Mouse (Mus musculus): ENCODE measurements around the gene Lrp10. TPM values are rescaled to one million over a fixed set of nuclear protein-coding genes. Genes with fewer than 3 reads are reported as not detected.
A peak's percentile ranks its signal among the peaks of the same experiment; 100 is the strongest.

Lrp10 gene
- 10 to 100 TPM; 26.4 to 29.6 TPM for total RNA-seq (2021)

- DNase-seq, result peak; percentile 84 to 85
Observed at GRCm38 (mm10) chr14:54463959-54464292, at the start of gene Lrp10. Gene Lrp10 (plus strand): TSS chr14:54464137.

- no peak for DNase-seq
Observed at GRCm38 (mm10) chr14:54415241-54416020, 48.5 kb upstream of the Lrp10 start.

GRCm38 (mm10) chr14:54416229-54416775, 47.6 kb upstream of the Lrp10 start:
- no peak for DNase-seq

GRCm38 (mm10) chr14:54416830-54417229, 47.1 kb upstream of the Lrp10 start:
- no peak for DNase-seq

GRCm38 (mm10) chr14:54417623-54418081, 46.3 kb upstream of the Lrp10 start, which contains the start of gene Slc7a7:
Gene Slc7a7 (minus strand): TSS chr14:54417780.
- DNase-seq, result no peak

- no peak for DNase-seq
Observed at GRCm38 (mm10) chr14:54421014-54421413, 42.9 kb upstream of the Lrp10 start.

- DNase-seq, result no peak
Observed at GRCm38 (mm10) chr14:54423406-54423805, 40.5 kb upstream of the Lrp10 start.

- no peak for DNase-seq
Observed at GRCm38 (mm10) chr14:54424634-54425033, 39.3 kb upstream of the Lrp10 start.

- no peak for DNase-seq
Observed at GRCm38 (mm10) chr14:54425540-54425939, 38.4 kb upstream of the Lrp10 start.

GRCm38 (mm10) chr14:54426003-54426688, 37.8 kb upstream of the Lrp10 start:
- DNase-seq, result no peak

- peak; percentile 90 to 93 for DNase-seq
Observed at GRCm38 (mm10) chr14:54426689-54427398, 37.1 kb upstream of the Lrp10 start, which contains the start of gene Mrpl52. Gene Mrpl52 (plus strand): TSS chr14:54426909.

- no peak for DNase-seq
Observed at GRCm38 (mm10) chr14:54427696-54428095, 36.2 kb upstream of the Lrp10 start.

GRCm38 (mm10) chr14:54428421-54428820, 35.5 kb upstream of the Lrp10 start:
- DNase-seq, result no peak

- DNase-seq, result no peak
Observed at GRCm38 (mm10) chr14:54429332-54430093, 34.4 kb upstream of the Lrp10 start.

GRCm38 (mm10) chr14:54430406-54431145, 33.4 kb upstream of the Lrp10 start:
- DNase-seq, result no peak

GRCm38 (mm10) chr14:54431334-54432077, 32.4 kb upstream of the Lrp10 start, which contains the start of gene Mmp14:
Gene Mmp14 (plus strand): TSS chr14:54431612.
- DNase-seq, result peak; percentile 56 to 62

- DNase-seq, result no peak
Observed at GRCm38 (mm10) chr14:54432078-54432836, 31.7 kb upstream of the Lrp10 start.

- DNase-seq, result no peak
Observed at GRCm38 (mm10) chr14:54432837-54433830, 30.8 kb upstream of the Lrp10 start.
